Mouse (Mus musculus): Measurements from ENCODE around the gene Gatb. TPM values are rescaled to one million over a fixed set of nuclear protein-coding genes. Genes with fewer than 3 reads are reported as not detected.

Gatb gene
- polyA plus RNA-seq, 1 experiment, result 3.9 TPM

DNA sequence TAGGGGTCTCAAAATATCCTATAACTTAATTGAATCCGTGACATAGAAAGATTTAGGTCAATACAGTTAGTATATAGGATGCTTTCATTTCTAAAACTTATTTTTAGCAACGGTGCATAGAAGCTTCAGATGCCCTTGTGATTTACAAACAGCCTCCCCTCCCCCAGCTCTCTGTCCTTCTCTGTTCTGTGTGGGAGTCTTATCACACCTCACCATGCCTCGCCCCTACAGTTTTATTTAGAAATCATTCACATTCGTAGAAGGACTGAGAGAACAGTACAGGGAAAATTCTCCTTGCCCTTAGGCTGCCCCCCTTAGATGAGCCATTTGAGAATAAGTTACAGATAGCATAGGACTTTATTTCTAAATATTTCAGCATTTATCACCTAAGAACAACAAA, 18.1 kb downstream of the Gatb start:
- DNase-seq, result no peak
- TF ChIP-seq POLR2A (IDR thresholded peaks at IDR 0.05; ENCODE audit: borderline replicate concordance, extremely low read depth, low read depth, low read length), result no peak
- no peak for TF ChIP-seq CTCF (IDR thresholded peaks at IDR 0.05; ENCODE audit: insufficient read depth, low read length)
- WGBS, result 61% methylated on average over 4 of the region's 4 CpGs
- no peak overlapping the region for H3K4me3 ChIP-seq (replicated peaks; ENCODE audit: extremely low read depth, low read depth, low read length)
- no peaks in the 10 kb centered on the region for H3K4me1 ChIP-seq (ENCODE audit: control insufficient read depth, insufficient read depth, low read length)

DNA sequence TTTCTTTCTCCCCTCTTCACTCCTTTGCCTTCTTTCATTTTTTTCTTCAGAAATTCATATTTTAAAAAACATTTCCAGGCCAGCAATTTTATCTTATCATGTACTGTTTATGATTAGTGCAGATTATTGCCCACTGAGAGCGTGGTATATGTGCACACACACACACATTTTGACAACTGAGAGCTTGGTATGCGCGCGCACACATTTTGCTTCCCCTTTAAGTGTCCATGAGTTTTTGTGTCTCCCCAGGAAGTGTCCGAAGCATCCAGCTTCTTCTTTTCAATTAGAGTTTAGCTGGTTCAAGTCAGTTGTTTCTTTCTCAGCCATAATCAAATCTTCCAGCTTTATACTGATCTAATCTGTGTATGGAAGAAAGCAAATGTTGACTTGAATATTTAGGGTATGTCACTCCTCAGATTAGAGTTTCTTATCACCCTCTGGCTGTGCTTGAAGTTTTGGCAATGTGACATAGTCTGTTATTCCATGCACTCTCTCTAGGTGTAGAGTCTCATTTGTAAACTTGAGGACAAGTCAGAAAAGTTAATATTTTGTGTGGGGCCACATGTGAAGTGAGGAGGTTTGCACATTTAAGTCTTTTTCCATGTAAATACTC, 18.8 kb downstream of the Gatb start:
- TF ChIP-seq POLR2A (IDR thresholded peaks at IDR 0.05; ENCODE audit: borderline replicate concordance, extremely low read depth, low read depth, low read length) (no peak), CTCF (IDR thresholded peaks at IDR 0.05; ENCODE audit: insufficient read depth, low read length) (no peak)
- 75% methylated on average over 5 of the region's 5 CpGs for WGBS

GRCm38 (mm10) chr3:85594452-85594851, 20.5 kb downstream of the Gatb start:
- DNase-seq, result no peak
- Histone ChIP-seq H3K4me3 (replicated peaks; ENCODE audit: extremely low read depth, low read depth, low read length) (no peak overlapping the region), H3K4me1 (ENCODE audit: control insufficient read depth, insufficient read depth, low read length) (no peaks in the 10 kb centered on the region)
- 68% methylated on average over 3 of the region's 3 CpGs for WGBS
- TF ChIP-seq POLR2A (IDR thresholded peaks at IDR 0.05; ENCODE audit: borderline replicate concordance, extremely low read depth, low read depth, low read length), result no peak
- no peak for TF ChIP-seq CTCF (IDR thresholded peaks at IDR 0.05; ENCODE audit: insufficient read depth, low read length)

More for the DNA sequence above, 18.8 kb downstream of the Gatb start:
- H3K4me3 ChIP-seq (replicated peaks; ENCODE audit: extremely low read depth, low read depth, low read length), result no peak overlapping the region
- DNase-seq, result no peak
- H3K4me1 ChIP-seq (ENCODE audit: control insufficient read depth, insufficient read depth, low read length), result no peaks in the 10 kb centered on the region

DNA sequence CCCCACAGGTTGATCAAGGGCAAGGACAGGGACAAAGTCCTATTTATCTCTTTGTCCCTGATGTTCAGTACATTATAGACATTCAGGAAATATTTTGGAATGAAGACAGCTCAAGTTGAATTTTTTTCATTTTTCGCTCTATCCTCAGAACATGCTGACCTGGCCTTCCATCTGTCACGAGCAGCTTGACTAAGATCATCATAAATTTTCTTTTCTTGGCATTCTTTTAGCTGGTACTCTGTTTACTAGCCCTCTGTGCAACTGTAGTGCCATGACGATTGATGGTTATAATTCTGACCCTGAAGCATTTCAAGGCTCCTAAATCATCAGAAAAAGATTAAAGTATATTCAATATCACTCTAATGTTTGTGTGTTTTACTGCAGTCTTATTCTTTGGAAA, 25.6 kb downstream of the Gatb start:
- 82% methylated on average over 3 of the region's 3 CpGs for WGBS
- no peak for DNase-seq
- H3K4me1 ChIP-seq (ENCODE audit: control insufficient read depth, insufficient read depth, low read length), result no peaks in the 10 kb centered on the region; the same call in 1 of the 2 replicates
- no peak overlapping the region for H3K4me3 ChIP-seq (replicated peaks; ENCODE audit: extremely low read depth, low read depth, low read length)
- TF ChIP-seq POLR2A (IDR thresholded peaks at IDR 0.05; ENCODE audit: borderline replicate concordance, extremely low read depth, low read depth, low read length), result no peak
- no peak for TF ChIP-seq CTCF (IDR thresholded peaks at IDR 0.05; ENCODE audit: insufficient read depth, low read length)

DNA sequence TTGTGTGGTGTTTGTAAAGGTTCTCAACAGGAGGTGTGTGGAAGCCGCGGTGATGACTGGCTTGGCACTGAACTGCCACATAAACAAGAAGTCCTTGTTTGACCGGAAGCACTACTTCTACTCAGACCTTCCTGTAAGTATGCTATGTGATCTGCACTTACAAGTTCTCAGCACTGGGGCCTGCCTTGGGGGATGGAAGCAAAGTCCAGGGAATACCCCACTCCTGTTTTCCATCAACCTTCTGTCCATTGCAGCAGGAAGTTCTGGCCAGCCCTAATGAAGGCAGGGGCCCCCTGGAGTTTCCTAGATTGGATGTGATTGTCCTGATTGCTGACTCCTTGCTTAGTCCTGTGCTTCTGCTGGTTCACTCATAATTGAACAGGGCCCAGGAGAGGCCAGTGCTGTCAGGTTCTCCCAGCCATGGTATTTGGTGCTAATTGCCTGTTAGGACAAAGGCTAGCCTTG, 28.0 kb downstream of the Gatb start:
- TF ChIP-seq POLR2A (IDR thresholded peaks at IDR 0.05; ENCODE audit: borderline replicate concordance, extremely low read depth, low read depth, low read length), result no peak
- no peak for TF ChIP-seq CTCF (IDR thresholded peaks at IDR 0.05; ENCODE audit: insufficient read depth, low read length)
- DNase-seq, result no peak
- no peak overlapping the region for H3K4me3 ChIP-seq (replicated peaks; ENCODE audit: extremely low read depth, low read depth, low read length)
- WGBS, result 34% methylated on average over 3 of the region's 3 CpGs
- H3K4me1 ChIP-seq (ENCODE audit: control insufficient read depth, insufficient read depth, low read length), result no peaks in the 10 kb centered on the region; the same call in 1 of the 2 replicates

GRCm38 (mm10) chr3:85603811-85604210, 29.9 kb downstream of the Gatb start:
- Histone ChIP-seq H3K4me3 (replicated peaks; ENCODE audit: extremely low read depth, low read depth, low read length) (no peak overlapping the region), H3K4me1 (ENCODE audit: control insufficient read depth, insufficient read depth, low read length) (no peaks in the 10 kb centered on the region; the same call in 1 of the 2 replicates)
- no peak for TF ChIP-seq CTCF (IDR thresholded peaks at IDR 0.05; ENCODE audit: insufficient read depth, low read length)
- TF ChIP-seq POLR2A (IDR thresholded peaks at IDR 0.05; ENCODE audit: borderline replicate concordance, extremely low read depth, low read depth, low read length), result no peak
- WGBS, result 94% methylated on average over 1 of the region's 1 CpGs
- no peak for DNase-seq

GRCm38 (mm10) chr3:85606912-85607311, 33.0 kb downstream of the Gatb start:
- 72% methylated on average over 3 of the region's 3 CpGs for whole genome bisulfite sequencing

GRCm38 (mm10) chr3:85607753-85608152, 33.8 kb downstream of the Gatb start:
- Histone ChIP-seq H3K4me3 (replicated peaks; ENCODE audit: extremely low read depth, low read depth, low read length) (no peak overlapping the region), H3K4me1 (ENCODE audit: control insufficient read depth, insufficient read depth, low read length) (no peaks in the 10 kb centered on the region)
- TF ChIP-seq POLR2A (IDR thresholded peaks at IDR 0.05; ENCODE audit: borderline replicate concordance, extremely low read depth, low read depth, low read length) (no peak), CTCF (IDR thresholded peaks at IDR 0.05; ENCODE audit: insufficient read depth, low read length) (no peak)
- 72% methylated on average over 2 of the region's 2 CpGs for WGBS
- no peak for DNase-seq

More at GRCm38 (mm10) chr3:85606912-85607311, 33.0 kb downstream of the Gatb start:
- no peak overlapping the region for H3K4me3 ChIP-seq (replicated peaks; ENCODE audit: extremely low read depth, low read depth, low read length)
- TF ChIP-seq POLR2A (IDR thresholded peaks at IDR 0.05; ENCODE audit: borderline replicate concordance, extremely low read depth, low read depth, low read length) (no peak), CTCF (IDR thresholded peaks at IDR 0.05; ENCODE audit: insufficient read depth, low read length) (no peak)
- DNase-seq, result peak; percentile 36
- no peaks in the 10 kb centered on the region; the same call in 1 of the 2 replicates for H3K4me1 ChIP-seq (ENCODE audit: control insufficient read depth, insufficient read depth, low read length)

DNA sequence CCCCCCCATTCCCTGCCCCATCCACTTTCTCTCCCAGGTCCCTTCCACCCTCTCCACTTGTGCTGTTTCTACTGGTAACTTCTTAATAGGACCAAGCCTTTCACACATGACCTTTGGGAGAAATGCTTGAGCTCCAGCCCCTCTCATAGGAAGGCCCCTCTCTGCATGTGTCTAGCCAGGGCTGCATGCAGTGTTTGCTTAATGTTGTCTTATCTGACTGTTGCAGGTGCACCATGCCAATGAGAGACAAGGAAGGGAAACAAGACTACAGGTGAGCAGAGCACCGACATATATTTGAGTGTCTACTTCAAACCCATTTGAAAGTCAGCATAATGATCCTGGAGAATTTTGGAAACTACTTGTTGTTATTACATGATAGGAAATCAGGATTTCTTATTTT, 42.5 kb downstream of the Gatb start:
- TF ChIP-seq POLR2A (IDR thresholded peaks at IDR 0.05; ENCODE audit: borderline replicate concordance, extremely low read depth, low read depth, low read length) (no peak), CTCF (IDR thresholded peaks at IDR 0.05; ENCODE audit: insufficient read depth, low read length) (no peak)
- Histone ChIP-seq H3K4me1 (ENCODE audit: control insufficient read depth, insufficient read depth, low read length) (no peaks in the 10 kb centered on the region), H3K4me3 (replicated peaks; ENCODE audit: extremely low read depth, low read depth, low read length) (no peak overlapping the region)
- no peak for DNase-seq
- WGBS, result 88% methylated on average over 1 of the region's 1 CpGs

DNA sequence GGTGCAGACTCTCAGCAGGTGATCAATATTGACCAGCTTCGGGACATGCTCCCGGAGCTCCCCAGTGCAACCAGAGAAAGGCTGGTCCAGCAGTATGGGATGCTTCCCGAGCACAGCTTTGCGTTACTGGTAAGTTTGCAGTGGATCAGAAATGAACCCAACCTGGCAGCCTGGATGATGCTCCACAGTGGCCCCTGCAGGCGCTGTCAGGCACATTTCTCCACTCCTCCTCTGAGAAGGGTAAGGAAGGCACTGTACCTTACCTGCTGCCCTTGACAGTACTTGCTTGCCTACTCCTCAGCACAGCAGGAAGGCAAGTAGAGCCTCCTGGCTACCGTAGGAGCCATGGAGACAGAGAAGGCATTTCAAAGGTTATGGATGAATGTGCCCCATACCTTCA, 45.0 kb downstream of the Gatb start:
- Histone ChIP-seq H3K4me3 (replicated peaks; ENCODE audit: extremely low read depth, low read depth, low read length) (no peak overlapping the region), H3K4me1 (ENCODE audit: control insufficient read depth, insufficient read depth, low read length) (no peaks in the 10 kb centered on the region)
- no peak for DNase-seq
- WGBS, result 84% methylated on average over 6 of the region's 6 CpGs
- TF ChIP-seq POLR2A (IDR thresholded peaks at IDR 0.05; ENCODE audit: borderline replicate concordance, extremely low read depth, low read depth, low read length) (no peak), CTCF (IDR thresholded peaks at IDR 0.05; ENCODE audit: insufficient read depth, low read length) (peak; percentile 28; the same call in 1 of the 2 replicates)
